Mouse (Mus musculus): ENCODE measurements around the gene Prss36. TPM values are rescaled to one million over a fixed set of nuclear protein-coding genes. Genes with fewer than 3 reads are reported as not detected.
A peak's percentile ranks its signal among the peaks of the same experiment; 100 is the strongest.

Gene Prss36
- polyA plus RNA-seq, 1 experiment from 2014 or later, result 3.3 TPM

DNA sequence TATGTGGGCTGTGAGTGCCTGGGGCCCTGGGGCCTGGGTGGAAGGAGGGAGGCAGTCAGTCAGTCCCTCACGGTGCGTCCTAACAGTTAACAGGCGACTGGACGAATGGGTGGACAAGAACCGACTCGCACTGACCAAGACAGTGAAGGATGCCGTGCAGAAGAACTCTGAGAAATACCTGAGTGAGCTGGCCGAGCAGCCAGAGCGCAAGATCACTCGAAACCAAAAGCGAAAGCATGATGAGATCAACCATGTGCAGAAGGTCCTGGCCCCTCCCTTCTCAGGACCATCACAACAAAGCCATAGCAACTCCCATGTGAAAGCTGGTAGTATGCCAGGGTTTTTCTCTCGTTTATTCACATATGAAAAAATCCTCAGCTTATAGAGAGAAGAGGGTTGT is 31.2 kb downstream of the Prss36 start:
- no peak for ATAC-seq
- no peak overlapping the region for H3K27ac ChIP-seq (ENCODE audit: low read depth)
- H3K36me3 ChIP-seq (replicated peaks; ENCODE audit: insufficient read depth, low read length), result peaks cover 14% of the 10 kb centered on the region
- no peak overlapping the region for H3K4me3 ChIP-seq (ENCODE audit: low read depth, low read length)
- H3K9ac ChIP-seq (replicated peaks), result no peak overlapping the region
- no peak for TF ChIP-seq EP300 (IDR thresholded peaks at IDR 0.05; ENCODE audit: low read depth)
- TF ChIP-seq CTCF (IDR thresholded peaks at IDR 0.05; ENCODE audit: low read depth), result no peak
- WGBS (ENCODE audit: insufficient replicate concordance), result 80% methylated on average over 12 of the region's 12 CpGs
- no peaks in the 10 kb centered on the region for H3K9me3 ChIP-seq (ENCODE audit: low read length)
- no peak overlapping the region for H3K4me2 ChIP-seq (ENCODE audit: low read depth, low read length)
- no peaks in the 10 kb centered on the region for H3K27me3 ChIP-seq (ENCODE audit: insufficient read depth, low read length)
- peaks cover 10% of the 10 kb centered on the region for H3K4me1 ChIP-seq (ENCODE audit: insufficient read depth)
- DNase-seq, result no peak

DNA sequence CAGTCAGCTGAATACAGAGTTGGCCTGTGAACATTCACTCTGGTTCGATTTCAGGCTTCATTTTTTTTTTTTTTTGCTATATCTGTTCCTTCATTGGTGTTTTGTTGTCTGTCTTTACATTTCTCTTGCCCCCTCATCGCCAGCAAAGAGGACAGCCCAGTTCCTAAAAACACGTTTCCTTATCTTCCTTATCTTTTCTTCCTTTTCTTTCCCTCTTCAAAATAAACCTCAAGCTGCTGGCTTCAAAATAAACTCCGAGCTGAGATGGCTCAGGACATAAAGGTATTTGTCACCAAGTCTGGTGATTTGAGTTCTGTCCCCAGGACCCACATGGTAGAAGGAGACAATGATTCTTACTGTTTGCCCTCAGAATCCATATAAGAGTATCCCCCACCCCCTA is 33.6 kb downstream of the Prss36 start:
- no peaks in the 10 kb centered on the region for H3K27me3 ChIP-seq (ENCODE audit: insufficient read depth, low read length)
- WGBS (ENCODE audit: insufficient replicate concordance), result 4% methylated on average over 4 of the region's 4 CpGs
- H3K9me3 ChIP-seq (ENCODE audit: low read length), result no peaks in the 10 kb centered on the region
- H3K4me1 ChIP-seq (ENCODE audit: insufficient read depth), result peaks cover 10% of the 10 kb centered on the region
- H3K27ac ChIP-seq (ENCODE audit: low read depth), result peak overlapping the region; percentile 83
- peaks cover 31% of the 10 kb centered on the region for H3K36me3 ChIP-seq (replicated peaks; ENCODE audit: insufficient read depth, low read length)
- DNase-seq (no peak), ATAC-seq (no peak)
- TF ChIP-seq EP300 (IDR thresholded peaks at IDR 0.05; ENCODE audit: low read depth), result no peak
- TF ChIP-seq CTCF (IDR thresholded peaks at IDR 0.05; ENCODE audit: low read depth), result no peak
- peak overlapping the region; percentile 83 for H3K4me2 ChIP-seq (ENCODE audit: low read depth, low read length)
- peak overlapping the region; percentile 83 for H3K9ac ChIP-seq (replicated peaks)
- peak overlapping the region; percentile 95 for H3K4me3 ChIP-seq (ENCODE audit: low read depth, low read length)

DNA sequence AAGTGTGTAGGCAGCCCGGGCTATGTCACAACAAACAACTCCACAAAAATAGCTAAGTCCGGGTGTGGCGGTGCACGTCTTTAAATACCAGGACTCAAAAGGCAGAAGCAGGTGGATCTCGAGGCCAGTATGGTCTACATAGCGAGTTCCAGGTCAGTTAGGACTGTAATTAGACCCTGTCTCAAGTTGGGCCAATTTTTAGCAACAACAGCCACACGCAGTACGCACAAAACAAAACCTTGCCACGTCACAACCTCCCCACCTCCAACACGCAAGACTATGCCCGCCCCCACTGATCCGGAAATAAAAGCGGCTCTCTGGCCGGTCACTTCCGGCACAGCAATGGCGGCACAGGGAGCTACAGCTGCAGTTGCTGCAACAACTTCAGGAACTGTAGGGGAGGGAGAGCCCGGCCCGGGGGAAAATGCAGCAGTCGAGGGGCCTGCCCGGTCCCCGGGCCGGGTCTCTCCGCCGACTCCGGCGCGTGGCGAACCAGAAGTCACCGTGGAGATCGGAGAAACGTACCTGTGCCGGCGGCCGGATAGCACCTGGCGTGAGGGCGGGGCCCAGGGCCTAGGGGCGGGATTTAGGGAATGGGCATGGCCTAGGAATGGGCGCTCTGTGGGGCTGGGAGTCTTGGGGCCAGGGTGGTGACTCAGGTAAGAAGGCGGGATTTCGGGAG is 34.2 kb downstream of the Prss36 start, which contains the start of gene Kat8:
TSS of gene Kat8 (plus strand) at position 327 of the 682 bp plus-strand sequence.
- peaks cover 36% of the 10 kb centered on the region for H3K36me3 ChIP-seq (replicated peaks; ENCODE audit: insufficient read depth, low read length)

DNA sequence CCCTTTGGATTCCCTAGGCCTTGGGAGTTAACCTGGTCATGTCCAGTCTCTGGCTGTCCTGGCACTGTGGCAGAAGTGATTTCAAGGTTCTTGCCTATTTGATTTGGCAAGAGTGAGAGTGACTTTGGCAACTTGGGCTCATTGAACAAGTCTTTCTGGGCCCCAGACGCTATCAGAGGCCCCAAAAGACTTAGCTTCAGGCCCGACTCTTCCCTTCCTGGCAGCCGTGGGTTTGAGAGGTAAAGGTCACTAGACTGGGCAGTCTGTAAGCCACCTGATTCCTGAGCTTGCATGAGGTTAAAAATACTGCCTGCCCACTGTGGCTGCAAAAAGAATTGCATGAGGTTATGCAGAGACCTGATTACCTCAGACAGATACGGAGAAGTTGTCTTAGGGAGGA is 37.9 kb downstream of the Prss36 start:
- TF ChIP-seq CTCF (IDR thresholded peaks at IDR 0.05; ENCODE audit: low read depth) (no peak), EP300 (IDR thresholded peaks at IDR 0.05; ENCODE audit: low read depth) (no peak)
- H3K27ac ChIP-seq (ENCODE audit: low read depth), result no peak overlapping the region
- DNase-seq, result no peak
- H3K9ac ChIP-seq (replicated peaks), result no peak overlapping the region
- H3K9me3 ChIP-seq (ENCODE audit: low read length), result no peaks in the 10 kb centered on the region
- WGBS (ENCODE audit: insufficient replicate concordance), result 76% methylated on average over 4 of the region's 4 CpGs
- H3K36me3 ChIP-seq (replicated peaks; ENCODE audit: insufficient read depth, low read length), result peaks cover 46% of the 10 kb centered on the region
- no peaks in the 10 kb centered on the region for H3K27me3 ChIP-seq (ENCODE audit: insufficient read depth, low read length)
- no peak overlapping the region for H3K4me3 ChIP-seq (ENCODE audit: low read depth, low read length)
- no peak for ATAC-seq
- no peak overlapping the region for H3K4me2 ChIP-seq (ENCODE audit: low read depth, low read length)
- H3K4me1 ChIP-seq (ENCODE audit: insufficient read depth), result peaks cover 19% of the 10 kb centered on the region

More for the DNA sequence above, 34.2 kb downstream of the Prss36 start, which contains the start of gene Kat8:
- Histone ChIP-seq H3K9ac (replicated peaks) (peak within 1 kb of the TSS; percentile 83), H3K4me2 (ENCODE audit: low read depth, low read length) (peak within 1 kb of the TSS; percentile 83), H3K4me1 (ENCODE audit: insufficient read depth) (peaks cover 10% of the 10 kb centered on the region), H3K27ac (ENCODE audit: low read depth) (peak within 1 kb of the TSS; percentile 83), H3K27me3 (ENCODE audit: insufficient read depth, low read length) (no peaks in the 10 kb centered on the region), H3K9me3 (ENCODE audit: low read length) (no peaks in the 10 kb centered on the region), H3K4me3 (ENCODE audit: low read depth, low read length) (peak within 1 kb of the TSS; percentile 95)
- TF ChIP-seq EP300 (IDR thresholded peaks at IDR 0.05; ENCODE audit: low read depth) (peak; percentile 66), CTCF (IDR thresholded peaks at IDR 0.05; ENCODE audit: low read depth) (no peak)
- ATAC-seq, result peak; percentile 97
- under 1% methylated on average over 40 of the region's 40 CpGs for WGBS (ENCODE audit: insufficient replicate concordance)
- peak; percentile 93 for DNase-seq

DNA sequence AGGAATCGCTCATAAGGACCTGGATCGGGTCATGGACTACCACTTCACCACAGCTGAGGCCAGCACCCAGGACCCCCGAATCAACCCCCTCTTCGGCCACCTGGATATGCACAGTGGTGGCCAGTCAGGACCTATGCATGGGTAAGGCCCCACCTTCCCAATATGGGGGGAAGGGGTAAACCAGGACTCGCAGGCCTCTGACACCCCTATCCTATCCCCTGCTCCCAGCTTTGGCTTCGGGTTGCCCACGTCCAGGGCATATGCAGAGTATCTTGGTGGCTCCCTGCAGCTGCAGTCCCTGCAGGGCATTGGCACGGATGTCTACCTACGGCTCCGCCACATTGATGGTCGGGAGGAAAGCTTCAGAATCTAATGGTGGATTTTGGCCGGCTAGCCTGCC is 38.6 kb downstream of the Prss36 start:
- Histone ChIP-seq H3K4me3 (ENCODE audit: low read depth, low read length) (no peak overlapping the region), H3K9ac (replicated peaks) (no peak overlapping the region), H3K27me3 (ENCODE audit: insufficient read depth, low read length) (no peaks in the 10 kb centered on the region), H3K36me3 (replicated peaks; ENCODE audit: insufficient read depth, low read length) (peaks cover 46% of the 10 kb centered on the region), H3K4me1 (ENCODE audit: insufficient read depth) (peaks cover 13% of the 10 kb centered on the region), H3K27ac (ENCODE audit: low read depth) (no peak overlapping the region), H3K4me2 (ENCODE audit: low read depth, low read length) (no peak overlapping the region), H3K9me3 (ENCODE audit: low read length) (no peaks in the 10 kb centered on the region)
- DNase-seq (no peak), ATAC-seq (no peak)
- WGBS (ENCODE audit: insufficient replicate concordance), result 90% methylated on average over 12 of the region's 12 CpGs
- TF ChIP-seq CTCF (IDR thresholded peaks at IDR 0.05; ENCODE audit: low read depth), result no peak
- no peak for TF ChIP-seq EP300 (IDR thresholded peaks at IDR 0.05; ENCODE audit: low read depth)

DNA sequence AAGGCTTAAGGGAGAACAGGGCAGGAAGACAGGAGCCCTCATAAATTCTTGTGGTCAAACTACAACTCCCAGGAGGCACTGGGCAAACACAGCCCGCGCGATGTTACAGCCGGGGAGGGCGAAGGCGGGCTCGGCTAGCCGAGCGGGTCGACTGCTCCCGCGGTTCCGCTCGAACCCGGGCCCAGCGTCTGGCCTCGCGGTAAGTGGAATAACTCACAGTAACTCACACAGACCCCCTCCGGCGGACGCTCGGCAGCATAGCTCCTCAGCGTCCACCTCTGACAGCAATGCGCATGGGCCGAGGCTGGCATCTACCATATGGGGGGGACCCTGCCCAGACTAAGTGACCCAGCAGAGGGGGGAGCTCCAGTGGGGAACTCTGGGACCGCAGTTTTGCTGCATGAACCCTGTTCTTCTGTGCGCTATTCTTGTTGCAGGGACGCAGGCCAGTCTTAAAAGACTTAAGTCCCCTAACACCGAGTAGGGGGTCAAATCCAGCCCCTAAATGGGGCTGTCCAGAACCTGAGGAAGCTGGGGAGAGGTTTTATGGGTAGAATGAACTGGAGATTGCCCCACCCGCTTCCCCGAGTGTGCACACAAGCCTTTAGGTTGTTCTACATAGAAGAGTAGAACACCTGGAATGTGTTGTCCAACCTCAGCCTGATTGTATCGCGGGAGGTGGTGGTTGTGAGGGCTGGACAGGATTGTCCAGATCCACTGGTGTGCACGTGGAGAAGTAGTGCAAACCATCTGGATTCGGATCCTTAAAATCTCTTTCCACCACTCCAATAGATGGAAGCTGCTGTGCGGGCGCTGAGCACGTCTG is 42.3 kb downstream of the Prss36 start, which contains the start of gene Bckdk:
TSS of gene Bckdk (plus strand) at position 112 of the 826 bp plus-strand sequence.
- peak within 1 kb of the TSS; percentile 90 for H3K9ac ChIP-seq (replicated peaks)
- DNase-seq (peak; percentile 84), ATAC-seq (peak; percentile 90)
- TF ChIP-seq EP300 (IDR thresholded peaks at IDR 0.05; ENCODE audit: low read depth), result no peak; the same call in 1 of the 2 replicates
- no peak for TF ChIP-seq CTCF (IDR thresholded peaks at IDR 0.05; ENCODE audit: low read depth)
- peak within 1 kb of the TSS; percentile 82 for H3K4me3 ChIP-seq (ENCODE audit: low read depth, low read length)
- H3K27ac ChIP-seq (ENCODE audit: low read depth), result peak within 1 kb of the TSS; percentile 78
- H3K4me1 ChIP-seq (ENCODE audit: insufficient read depth), result peaks cover 23% of the 10 kb centered on the region
- no peaks in the 10 kb centered on the region for H3K9me3 ChIP-seq (ENCODE audit: low read length)
- H3K27me3 ChIP-seq (ENCODE audit: insufficient read depth, low read length), result no peaks in the 10 kb centered on the region
- H3K4me2 ChIP-seq (ENCODE audit: low read depth, low read length), result peak within 1 kb of the TSS; percentile 93
- H3K36me3 ChIP-seq (replicated peaks; ENCODE audit: insufficient read depth, low read length), result peaks cover 38% of the 10 kb centered on the region
- WGBS (ENCODE audit: insufficient replicate concordance), result 7% methylated on average over 38 of the region's 38 CpGs

Measured in liver, postnatal 0 days (tissue).